Mouse (Mus musculus) adrenal gland, adult 18-20 months (tissue): ENCODE results near the gene Mrps26. TPM values are rescaled to one million over a fixed set of nuclear protein-coding genes. Genes with fewer than 3 reads are reported as not detected.
"Not testable (repeated sequence)": the region's sequence is repeated elsewhere in the genome, so short reads cannot be mapped to it uniquely, and the experiment has no call there.

Source experiments
- DNase-seq, 2 experiments: peaks; one replicate each; pipeline ENCODE4 v3.0.0; 2021 to 2022; ENCODE audit warnings: low spot score in 2 of 2
- long read RNA-seq, 2 experiments: library from polyadenylated mRNA; stranded (forward); transcript quantifications; one replicate each; pipeline ENCODE4 v2.0.0; 2021
- total RNA-seq, 2 experiments: library from RNA; stranded (reverse); gene quantifications; 1 replicate in 1 of 2; 2 replicates in 1 of 2; pipeline ENCODE4 v1.2.3; 2021

Gene Mrps26
- 10 to 100 TPM; 52.4 to 62.2 TPM for total RNA-seq
- long read RNA-seq, experiment 1, full-length matches to known transcripts = 23 of 26 reads
- long read RNA-seq, experiment 1, partial matches to known transcripts = 3 of 26 reads
- long read RNA-seq, experiment 1, other reads (novel, unspliced or antisense) = 0 of 26 reads
- long read RNA-seq, experiment 2, full-length matches to known transcripts = 96 of 102 reads
- long read RNA-seq, experiment 2, partial matches to known transcripts = 5 of 102 reads
- long read RNA-seq, experiment 2, other reads (novel, unspliced or antisense) = 1 of 102 reads

DNA sequence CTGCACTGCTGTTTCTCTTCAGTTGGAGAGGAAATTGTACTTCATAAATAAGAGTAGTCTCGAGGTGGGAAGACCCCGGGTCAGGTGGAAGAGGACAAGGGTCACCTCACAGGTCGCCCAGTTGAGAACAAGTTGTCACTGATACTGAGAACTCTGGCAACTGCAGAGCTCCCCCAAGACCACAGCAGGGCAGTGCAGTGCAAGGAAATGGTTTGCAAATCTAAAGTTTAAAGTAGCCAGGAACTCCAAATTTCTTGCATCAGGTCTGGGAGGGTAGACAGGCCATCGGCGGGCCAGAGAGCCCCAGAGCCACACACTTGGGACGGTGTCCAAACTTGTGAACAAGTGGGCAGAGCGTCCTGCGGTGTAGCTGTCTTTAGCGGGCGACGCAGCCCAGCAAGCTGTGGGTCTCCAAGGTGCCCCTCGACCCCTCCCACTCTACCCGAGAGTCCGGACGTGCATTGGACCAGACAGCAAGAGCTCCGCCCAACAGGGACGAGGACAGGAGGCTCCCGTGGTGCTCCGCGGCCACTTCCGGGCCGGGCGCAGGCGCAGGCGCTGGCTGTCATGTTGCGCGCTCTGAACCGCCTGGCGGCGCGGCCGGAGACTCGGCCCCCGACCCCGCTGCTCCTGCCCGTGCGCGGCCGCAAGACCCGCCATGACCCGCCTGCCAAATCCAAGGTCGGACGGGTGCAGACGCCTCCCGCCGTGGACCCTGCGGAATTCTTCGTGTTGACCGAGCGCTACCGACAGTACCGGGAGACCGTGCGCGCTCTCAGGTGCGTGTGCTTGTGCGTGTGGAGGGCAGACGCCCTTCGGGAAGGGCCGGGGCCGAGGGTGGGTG lies at the start of gene Mrps26:
TSS of gene Mrps26 (plus strand) at position 531 of the 844 bp plus-strand sequence.
- peak; percentile 86 to 87 for DNase-seq

DNA sequence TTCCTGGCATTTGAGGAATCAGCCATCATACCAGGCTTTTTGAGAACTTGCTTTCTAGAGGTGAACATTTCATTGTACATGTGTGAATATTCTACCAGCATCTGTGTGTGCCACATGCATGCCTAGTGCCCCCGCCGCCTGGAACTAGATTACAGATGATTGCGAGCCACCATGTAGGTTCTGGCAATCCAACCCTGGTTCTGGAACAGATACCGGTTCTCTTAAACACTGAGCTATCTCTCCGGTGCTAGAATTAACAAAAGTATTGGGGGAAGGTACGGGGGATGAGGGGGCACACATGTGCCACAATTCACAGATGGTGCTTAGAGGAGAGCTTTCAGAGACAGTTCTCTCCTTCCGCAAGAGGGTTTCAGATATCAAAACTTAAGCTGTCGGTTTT lies 49.6 kb upstream of the Mrps26 start:
- DNase-seq = no peak

DNA sequence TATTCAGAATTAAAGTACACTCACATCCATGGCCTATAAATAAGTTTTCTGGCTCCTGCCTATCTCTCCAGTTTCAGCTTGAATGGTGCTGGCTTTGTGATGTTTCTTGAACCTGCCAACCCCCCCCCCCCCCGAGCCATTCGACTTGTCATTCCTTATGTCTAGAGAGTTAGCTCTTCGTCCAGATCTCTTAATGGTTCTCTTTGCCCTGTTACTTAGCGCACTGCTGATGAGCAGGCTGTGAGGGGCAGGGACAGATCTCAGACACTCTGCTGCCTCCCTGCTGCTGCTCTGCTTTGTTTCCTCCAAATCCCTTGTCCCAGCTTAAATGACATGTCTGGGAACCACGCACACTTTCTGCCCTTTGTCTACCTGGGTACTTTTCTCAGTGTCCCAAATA lies 47.8 kb upstream of the Mrps26 start:
- DNase-seq = no peak

DNA sequence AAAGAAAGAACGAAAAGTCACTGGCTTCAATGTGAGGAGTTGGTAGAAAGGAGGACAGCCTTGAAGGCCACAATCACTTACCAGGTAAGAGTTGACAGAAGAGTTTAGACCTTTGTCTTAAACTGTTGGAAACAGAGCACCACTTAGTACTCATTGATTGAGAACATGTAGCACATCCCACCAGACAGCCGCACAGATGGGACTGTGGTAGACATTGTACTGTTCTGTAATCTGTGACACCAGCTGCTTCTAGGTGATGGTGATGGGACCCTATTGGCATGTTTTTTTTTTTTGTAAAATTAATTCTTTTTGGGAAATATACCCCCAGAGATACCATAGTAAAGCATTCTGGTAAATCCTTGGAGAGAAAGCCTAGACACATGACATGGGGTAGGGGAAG lies 41.6 kb upstream of the Mrps26 start:
- no peak for DNase-seq

DNA sequence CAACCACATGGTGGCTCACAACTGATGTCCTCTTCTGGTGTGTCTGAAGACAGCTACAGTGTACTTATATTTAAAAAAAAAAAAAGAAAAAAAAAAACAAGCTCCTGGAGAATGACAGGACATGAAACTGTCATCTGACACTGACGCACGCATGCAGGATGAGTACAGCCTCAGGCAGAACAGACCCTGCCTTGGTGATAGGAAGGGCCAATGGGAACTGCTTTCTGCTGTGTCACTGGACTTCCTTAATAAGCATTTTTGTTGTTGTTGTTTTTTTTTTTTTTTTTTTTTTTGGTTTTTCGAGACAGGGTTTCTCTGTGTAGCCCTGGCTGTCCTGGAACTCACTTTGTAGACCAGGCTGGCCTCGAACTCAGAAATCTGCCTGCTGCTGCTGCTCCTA lies 38.1 kb upstream of the Mrps26 start:
- DNase-seq = not testable (repeated sequence)

DNA sequence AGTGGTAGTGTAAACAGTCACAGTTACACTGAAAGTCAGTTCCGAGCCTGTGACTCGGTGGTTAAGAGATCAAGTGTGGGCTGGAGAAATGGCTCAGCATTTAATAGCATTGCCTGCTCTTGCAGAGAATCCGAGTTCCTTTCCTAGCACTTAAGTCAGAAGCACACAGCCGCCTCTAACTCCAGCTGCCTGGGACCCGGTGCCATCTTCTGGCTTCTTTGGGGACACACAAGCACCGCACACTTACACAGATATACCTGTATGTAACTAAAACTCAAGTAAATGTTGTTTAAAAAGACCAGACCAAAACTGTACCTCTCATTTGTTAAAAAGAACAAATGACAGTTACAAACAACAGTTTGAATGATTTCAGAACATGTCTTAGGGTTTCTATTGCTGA lies 35.1 kb upstream of the Mrps26 start:
- no peak for DNase-seq

DNA sequence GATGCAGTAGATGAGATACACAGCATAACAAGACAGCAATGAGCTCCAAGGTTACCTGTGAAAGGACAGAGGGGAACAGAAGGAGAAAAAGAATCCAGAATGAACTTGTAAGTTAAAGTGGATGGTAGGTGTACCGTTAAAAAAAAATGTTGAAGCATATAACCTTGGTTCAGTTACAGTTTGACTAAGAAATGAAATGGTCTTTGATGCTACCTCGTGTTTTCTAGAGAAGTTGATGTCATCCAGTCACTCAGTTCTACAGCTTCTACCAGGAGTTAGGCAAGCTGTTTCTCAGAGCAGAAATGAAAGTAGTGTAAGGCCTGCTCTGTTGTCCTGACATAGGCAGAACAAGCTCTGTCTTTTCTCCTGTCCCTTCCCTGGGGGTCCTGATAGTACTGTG lies 34.3 kb upstream of the Mrps26 start:
- DNase-seq = no peak

DNA sequence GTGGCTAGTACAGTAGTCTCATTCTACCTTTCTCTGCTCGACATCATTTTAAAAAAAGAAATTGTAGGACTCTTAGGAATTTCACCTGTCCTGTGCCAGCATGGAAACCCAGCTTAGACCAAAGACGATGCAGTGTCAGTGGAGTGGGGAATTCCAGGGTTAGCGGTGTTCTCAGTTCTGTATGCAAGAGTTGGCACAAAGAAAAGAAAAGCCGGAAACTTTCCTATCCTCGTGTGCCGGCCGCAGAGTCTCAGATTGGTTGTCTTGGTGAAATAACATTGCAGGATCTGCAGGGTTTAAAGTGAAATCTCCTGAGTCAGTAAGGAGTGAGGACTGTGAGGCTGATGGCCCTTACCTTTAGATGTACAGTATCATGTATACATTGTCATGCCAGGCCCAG lies 33.6 kb upstream of the Mrps26 start:
- no peak for DNase-seq

DNA sequence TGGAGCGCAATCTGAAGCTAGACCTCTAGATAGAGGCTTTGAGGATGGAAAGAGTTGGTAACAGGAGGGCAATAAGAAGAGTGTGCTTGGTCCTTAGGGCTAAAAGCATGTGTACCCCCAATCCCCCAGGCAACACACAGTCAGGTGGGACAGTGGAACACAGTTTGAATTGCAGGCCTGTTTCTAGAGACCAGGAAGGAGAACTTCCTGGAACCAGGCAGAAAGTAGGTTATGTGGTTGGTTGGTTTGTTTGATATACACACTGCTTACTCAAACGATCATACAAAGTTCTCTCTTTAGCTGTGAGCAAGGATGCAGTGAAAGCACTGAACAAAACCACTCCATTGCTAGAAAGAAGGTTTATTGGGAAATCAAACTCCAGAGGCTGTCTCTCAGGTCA lies 31.3 kb upstream of the Mrps26 start:
- no peak for DNase-seq

DNA sequence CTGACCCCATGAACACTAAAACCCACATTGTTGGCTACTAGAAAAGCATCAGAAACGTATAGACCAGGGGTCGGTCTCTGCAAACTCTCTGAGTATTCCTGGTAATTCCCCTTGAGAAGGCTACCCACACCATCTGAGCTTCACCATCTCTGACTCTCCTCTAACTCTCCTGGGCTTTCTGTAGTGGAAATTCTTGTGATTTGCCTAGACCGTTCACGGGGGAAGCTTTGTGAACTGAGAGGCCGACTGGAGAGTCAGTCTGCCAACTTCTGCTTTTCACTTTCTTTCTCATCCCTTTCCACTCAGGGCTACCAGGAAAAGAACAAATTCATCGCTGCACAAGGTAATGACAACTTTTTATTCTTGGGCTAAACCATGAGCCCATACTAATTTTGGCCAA lies 28.5 kb upstream of the Mrps26 start:
- no peak for DNase-seq

DNA sequence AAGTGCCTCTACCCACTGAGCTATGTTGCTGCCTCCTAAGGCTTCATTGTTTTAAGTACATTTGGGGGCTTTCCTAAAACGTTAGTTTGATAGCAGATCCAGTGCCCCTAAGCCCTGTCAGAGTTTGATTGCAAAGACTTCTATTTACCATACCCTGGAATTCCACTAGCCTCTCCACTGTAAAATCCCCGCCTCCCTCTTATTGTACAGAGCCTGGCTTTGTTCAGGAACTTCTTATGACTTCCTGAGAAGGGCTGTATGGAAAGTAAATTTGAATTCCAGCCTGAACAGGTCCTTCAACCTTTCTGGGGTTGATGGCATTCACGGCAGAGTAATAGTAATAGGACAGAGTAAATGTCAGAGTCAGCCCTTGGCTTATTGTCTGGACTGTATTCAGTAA lies 26.7 kb upstream of the Mrps26 start:
- no peak for DNase-seq

DNA sequence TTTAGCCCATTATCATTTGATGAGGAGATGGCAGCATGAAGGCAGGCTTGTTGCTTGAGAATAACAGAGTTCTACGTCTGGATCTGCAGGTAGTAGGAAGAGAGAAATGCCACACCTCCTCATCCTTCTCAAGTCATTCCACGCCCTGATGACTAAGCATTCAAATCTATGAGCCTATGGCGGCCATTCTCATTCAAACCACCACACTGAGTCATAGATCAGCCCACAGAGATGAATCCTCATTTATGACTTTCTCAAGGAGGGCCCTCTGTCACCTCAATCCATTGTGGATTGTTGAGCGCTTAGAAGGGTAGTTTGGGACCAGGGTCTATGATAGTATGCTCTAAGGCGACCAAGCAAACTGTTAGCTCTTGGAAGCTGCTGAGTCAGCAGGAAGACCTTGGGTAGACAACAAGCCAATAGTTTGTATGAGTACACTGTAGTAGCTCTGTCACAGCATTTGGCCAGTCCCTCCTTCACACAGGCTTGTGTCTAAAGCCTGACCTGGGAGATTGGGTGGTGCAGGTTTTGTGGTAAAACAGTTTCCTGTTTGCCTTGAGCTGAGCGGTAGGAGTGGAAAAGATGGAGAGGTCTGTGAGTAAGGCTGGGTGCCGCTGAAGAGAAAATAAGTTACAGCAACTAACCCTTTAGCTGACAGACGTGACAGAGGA lies 24.5 kb upstream of the Mrps26 start:
- no peak for DNase-seq

DNA sequence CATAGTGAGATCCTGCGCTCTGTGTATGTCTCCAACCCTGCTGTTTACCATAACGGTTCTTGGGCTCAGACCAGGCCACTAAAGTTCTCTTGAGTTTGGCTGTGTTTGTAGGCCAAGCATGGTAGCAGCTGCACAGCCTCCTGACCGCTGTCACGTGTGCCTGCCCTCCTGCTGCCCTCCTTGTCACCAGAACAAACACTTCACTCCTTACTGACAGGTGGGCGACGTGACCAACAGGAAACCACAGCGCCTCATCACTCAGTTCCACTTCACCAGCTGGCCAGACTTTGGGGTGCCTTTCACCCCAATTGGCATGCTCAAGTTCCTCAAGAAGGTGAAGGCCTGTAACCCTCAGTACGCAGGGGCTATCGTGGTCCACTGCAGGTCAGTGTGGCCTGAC lies 23.3 kb upstream of the Mrps26 start:
- DNase-seq = no peak

DNA sequence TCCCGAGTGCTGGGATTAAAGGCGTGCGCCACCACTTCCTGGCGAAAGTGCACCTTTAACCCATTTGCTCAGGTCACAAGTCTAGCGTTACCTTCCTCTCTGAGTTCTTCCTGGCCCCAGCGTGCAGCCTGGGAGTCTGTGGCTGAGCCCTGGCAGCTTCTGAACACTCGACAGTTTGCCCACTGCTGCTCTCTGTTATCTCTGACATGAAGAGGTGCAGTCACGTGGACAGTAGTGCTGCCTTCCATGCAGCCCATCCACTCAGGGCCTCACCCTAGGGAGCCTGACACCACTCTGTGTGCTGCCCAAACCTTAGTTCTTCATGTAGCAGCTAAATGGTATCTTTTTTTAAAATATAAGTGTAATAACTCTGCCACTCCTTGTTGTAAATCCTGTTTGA lies 16.6 kb upstream of the Mrps26 start:
- no peak for DNase-seq

DNA sequence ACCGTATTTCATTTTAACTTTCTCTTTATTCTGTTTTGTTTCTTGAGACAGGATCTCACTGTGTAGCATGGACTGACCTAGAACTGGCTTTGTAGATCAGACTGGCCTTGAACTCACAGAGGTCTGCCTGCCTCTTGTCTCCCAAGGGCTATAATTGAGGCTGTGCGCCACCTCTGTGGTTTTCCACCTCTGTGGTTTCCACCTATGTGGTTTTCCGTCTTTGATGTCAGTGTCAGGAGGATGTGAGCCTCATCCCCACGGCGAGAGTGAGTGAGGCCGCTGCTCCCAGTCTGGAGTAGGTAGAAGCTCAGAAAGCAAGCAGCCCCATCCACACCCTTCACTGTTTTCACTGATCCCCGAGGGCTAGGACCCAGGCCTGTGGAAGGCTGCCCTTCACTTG lies 8.7 kb upstream of the Mrps26 start:
- DNase-seq = no peak

DNA sequence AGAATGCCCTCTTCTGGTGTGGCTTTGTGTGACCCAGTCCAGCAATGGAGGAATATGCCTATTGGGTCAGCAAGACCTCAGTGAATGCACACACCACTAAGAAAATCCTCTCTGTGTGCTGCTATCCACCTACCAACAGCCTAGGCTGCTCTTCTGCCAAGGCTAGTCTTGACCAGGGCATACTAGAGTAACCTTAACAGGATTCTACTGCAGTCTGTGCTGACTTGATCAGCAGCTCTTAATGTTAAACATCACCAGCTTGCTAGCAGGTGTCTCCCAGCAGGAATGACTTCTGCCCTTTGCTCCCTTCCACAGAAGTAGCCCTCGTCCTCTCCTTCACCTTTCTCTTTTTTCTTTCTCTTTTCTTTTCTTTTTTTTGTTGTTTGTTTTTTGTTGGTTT lies 7.2 kb upstream of the Mrps26 start:
- no peak for DNase-seq

DNA sequence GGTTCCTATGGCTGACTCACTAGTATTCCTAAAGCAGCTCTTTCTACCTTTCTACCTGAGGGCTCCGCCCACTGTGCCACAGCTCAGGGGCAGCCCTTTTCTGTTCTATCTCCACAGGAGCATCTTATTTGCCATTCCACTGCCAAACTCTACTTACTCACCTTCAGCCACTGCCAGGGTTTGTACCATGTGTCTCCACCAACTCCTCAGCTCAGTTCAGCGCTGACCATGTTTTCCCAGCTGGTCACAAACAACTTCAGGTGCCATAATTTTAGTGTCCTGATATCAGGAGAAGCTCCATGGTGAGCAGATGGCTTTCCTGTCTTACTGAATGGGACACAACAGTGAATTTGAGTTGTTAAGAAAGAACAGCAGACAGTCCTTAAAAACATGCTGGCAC lies 6.1 kb upstream of the Mrps26 start:
- no peak for DNase-seq

DNA sequence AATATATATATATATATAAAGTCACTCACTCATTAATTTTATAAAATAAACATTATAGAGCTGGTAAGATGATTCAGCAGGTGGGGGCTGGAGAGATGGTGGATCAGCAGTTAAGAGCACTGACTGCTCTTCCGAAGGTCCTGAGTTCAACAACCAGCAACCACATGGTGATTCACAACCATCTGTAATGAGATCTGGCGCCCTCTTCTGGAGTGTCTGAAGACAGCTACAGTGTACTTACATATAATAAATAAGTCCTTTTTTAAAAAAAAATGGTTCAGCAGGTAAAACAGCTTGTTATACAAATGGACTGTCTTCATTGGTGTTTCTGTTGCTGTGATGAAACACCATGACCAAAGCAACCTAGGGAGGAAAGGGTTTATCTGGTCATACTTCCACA lies 5.5 kb upstream of the Mrps26 start:
- no peak for DNase-seq

DNA sequence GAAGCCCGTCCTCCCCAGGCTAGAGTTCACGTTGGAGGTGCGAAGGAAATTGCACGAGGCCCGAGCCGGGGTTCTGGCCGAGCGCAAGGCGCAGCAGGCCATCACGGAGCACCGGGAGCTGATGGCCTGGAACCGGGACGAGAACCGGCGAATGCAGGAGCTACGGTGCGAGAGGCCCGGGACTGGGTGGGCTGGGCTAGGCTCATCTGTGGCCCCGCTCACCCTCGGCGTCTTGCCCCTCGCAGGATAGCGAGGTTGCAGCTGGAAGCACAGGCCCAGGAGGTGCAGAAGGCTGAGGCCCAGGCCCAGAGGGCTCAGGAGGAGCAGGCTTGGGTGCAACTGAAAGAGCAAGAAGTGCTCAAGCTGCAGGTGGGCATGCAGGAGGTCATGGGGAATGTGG lies 521 bp downstream of the Mrps26 start:
- peak in 1 of 2 experiments; percentile 34 for DNase-seq

DNA sequence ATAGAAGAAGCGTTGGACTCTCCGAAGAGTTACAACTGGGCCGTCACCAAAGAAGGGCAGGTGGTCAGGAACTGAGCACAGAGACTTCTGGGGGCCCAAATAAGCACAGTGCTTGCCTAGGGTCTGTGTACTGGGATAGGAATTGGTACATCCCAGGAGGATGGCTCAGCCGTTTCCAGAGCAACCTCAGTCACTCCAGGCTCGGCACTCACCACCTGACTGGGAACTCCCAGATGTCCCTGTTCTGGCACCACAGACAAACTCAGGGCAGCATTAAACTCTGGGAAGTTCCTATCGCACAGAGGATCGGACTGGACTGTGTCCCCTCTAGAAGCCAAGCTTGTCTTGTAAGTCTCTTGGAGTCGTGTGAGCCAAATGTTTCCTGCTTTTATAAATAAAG lies 1.4 kb downstream of the Mrps26 start:
- DNase-seq = no peak

DNA sequence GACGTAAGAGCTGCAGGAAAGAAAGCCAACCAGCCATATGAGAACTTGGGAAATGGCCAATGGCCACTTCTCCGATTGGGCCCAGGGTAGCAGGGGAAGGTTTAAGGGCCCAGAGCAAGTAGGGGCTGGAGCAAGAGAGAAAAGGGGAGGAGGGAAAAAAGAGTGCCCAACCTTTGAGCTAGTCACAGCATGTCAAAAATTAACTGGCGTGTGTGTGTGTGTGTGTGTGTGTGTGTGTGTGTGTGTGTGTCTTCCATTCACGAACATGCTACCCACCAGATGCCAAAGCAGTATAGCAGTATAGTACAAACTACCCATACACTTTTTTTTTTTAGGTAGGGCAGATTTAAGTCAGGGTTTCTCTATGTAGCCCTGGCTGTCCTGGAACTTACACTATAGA lies 5.4 kb downstream of the Mrps26 start:
- no peak for DNase-seq

DNA sequence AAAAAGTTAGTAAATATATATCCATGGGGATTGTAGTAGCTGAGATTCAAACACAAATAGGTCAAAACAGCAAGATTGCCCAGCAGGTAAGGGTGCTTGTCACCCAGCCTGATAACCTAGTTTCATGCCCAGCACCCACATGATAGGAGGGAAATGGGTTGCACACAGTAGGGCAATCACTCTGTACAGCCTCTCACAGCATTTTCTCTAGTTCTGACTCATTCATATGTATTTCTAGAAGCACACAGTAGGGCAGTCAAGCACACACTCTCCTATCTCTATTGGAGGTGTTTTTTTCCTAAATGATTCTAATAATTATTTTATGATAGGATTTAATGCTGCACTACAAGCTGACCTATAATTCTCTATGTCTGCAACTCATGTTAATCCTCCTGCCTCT lies 6.4 kb downstream of the Mrps26 start:
- DNase-seq = no peak
